Mouse (Mus musculus) thymus, postnatal 25 days (tissue): ENCODE measurements around the gene Gm13272.
"Not testable (repeated sequence)": the region's sequence is repeated elsewhere in the genome, so short reads cannot be mapped to it uniquely, and the experiment has no call there.

Source experiments
- DNase-seq: peaks from one replicate; pipeline ENCODE4 v3.0.0; 2022

The Gm13272 gene

GRCm38 (mm10) chr4:88788402-88788801 is 8.8 kb downstream of the Gm13272 start, which contains the start of gene Gm13277:
Gene Gm13277, plus strand, starts transcription at chr4:88788632.
- peak; percentile 75 for DNase-seq

DNA sequence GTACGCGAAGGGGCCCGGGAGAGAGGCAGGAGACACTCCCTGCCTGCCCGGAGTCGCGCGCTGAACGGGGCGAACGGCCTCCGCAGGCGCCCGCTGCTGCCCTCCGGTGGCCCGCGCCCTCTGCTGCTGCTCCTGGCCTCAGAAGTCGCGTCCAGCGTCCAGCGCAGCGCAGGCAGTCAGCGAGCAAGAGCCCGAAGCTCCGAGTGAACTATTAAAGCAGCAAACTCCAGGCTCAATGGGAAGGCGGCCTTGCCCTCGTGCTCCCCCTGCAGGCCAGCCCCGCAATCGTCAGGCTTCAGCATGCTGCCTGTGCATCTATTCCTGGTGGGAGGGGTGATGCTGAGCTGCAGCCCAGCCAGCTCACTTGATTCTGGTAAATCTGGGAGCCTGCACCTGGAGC is 11.6 kb downstream of the Gm13272 start, which contains the start of gene Gm13278:
Gene Gm13278 (plus strand): TSS at position 301 of the 400 bp plus-strand sequence.
- not testable (repeated sequence) for DNase-seq

DNA sequence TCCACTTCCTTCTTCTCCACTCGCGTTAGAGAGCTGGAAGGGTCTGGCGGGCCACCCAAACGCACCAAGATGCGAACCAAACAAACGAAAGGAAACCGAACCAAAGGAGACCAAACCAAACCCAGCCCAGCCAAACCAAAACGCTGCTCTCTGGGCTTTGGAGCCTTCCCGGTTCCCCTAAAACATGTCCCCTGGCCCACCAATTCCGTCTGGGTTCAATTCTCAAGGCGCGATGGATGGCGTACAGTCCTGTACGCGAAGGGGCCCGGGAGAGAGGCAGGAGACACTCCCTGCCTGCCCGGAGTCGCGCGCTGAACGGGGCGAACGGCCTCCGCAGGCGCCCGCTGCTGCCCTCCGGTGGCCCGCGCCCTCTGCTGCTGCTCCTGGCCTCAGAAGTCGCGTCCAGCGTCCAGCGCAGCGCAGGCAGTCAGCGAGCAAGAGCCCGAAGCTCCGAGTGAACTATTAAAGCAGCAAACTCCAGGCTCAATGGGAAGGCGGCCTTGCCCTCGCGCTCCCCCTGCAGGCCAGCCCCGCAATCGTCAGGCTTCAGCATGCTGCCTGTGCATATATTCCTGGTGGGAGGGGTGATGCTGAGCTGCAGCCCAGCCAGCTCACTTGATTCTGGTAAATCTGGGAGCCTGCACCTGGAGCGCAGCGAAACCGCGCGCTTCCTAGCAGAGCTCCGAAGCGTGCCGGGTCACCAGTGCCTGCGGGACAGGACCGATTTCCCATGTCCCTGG is 14.5 kb downstream of the Gm13272 start, which contains the start of gene Gm13275:
Gene Gm13275 (plus strand): TSS at position 552 of the 740 bp plus-strand sequence.
- DNase-seq, result peak; percentile 80

DNA sequence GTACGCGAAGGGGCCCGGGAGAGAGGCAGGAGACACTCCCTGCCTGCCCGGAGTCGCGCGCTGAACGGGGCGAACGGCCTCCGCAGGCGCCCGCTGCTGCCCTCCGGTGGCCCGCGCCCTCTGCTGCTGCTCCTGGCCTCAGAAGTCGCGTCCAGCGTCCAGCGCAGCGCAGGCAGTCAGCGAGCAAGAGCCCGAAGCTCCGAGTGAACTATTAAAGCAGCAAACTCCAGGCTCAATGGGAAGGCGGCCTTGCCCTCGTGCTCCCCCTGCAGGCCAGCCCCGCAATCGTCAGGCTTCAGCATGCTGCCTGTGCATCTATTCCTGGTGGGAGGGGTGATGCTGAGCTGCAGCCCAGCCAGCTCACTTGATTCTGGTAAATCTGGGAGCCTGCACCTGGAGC is 17.4 kb downstream of the Gm13272 start, which contains the start of gene Gm13279:
Gene Gm13279 (plus strand): TSS at position 301 of the 400 bp plus-strand sequence.
- not testable (repeated sequence) for DNase-seq

DNA sequence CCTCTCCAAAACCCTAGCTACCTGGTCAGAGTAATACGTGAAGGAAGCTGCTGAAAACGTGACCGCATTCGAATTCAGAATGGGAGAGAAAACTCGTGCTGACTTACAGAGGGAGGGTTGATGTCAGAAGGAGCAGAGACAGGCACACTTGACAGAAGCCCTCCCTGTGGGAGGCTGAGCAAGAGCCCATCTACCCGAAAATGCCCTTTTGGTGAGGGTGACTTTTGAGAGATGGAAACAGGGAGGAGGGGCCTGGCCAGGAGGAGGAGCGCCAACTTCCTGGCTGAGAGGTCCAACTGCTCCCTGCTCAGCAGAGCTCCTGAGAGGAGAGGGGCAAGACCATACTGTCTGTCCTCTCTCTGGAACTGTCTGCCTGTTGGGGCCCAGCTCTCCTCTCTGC is 19.7 kb downstream of the Gm13272 start, which contains the start of gene Gm13285:
Gene Gm13285 (plus strand): TSS at position 301 of the 400 bp plus-strand sequence.
- DNase-seq, result not testable (repeated sequence)

DNA sequence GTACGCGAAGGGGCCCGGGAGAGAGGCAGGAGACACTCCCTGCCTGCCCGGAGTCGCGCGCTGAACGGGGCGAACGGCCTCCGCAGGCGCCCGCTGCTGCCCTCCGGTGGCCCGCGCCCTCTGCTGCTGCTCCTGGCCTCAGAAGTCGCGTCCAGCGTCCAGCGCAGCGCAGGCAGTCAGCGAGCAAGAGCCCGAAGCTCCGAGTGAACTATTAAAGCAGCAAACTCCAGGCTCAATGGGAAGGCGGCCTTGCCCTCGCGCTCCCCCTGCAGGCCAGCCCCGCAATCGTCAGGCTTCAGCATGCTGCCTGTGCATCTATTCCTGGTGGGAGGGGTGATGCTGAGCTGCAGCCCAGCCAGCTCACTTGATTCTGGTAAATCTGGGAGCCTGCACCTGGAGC is 23.3 kb downstream of the Gm13272 start, which contains the start of gene Gm13287:
Gene Gm13287 (plus strand): TSS at position 301 of the 400 bp plus-strand sequence.
- DNase-seq, result not testable (repeated sequence)

GRCm38 (mm10) chr4:88805231-88805630 is 25.6 kb downstream of the Gm13272 start, which contains the start of gene Gm13288:
Gene Gm13288, plus strand, starts transcription at chr4:88805531.
- DNase-seq, result not testable (repeated sequence)

DNA sequence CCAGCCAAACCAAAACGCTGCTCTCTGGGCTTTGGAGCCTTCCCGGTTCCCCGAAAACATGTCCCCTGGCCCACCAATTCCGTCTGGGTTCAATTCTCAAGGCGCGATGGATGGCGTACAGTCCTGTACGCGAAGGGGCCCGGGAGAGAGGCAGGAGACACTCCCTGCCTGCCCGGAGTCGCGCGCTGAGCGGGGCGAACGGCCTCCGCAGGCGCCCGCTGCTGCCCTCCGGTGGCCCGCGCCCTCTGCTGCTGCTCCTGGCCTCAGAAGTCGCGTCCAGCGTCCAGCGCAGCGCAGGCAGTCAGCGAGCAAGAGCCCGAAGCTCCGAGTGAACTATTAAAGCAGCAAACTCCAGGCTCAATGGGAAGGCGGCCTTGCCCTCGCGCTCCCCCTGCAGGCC is 26.1 kb downstream of the Gm13272 start:
- DNase-seq, result not testable (repeated sequence)

DNA sequence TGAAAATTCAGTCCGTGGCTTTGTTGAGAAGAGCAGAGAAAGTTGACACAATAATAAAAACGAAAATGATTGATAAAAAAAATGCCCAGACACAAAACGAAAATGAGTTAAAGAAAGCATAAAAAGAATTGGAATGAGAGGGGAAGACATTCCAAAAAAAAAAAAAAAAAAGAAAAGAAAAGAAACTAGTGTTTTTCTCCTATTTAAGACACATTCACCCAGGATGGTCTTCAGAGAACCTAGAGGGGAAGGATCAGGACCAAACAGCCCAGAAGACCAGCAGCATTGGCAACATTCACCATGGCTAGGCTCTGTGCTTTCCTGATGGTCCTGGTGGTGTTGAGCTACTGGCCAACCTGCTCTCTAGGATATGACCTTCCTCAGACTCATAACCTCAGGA is 36.3 kb downstream of the Gm13272 start, which contains the start of gene Ifna7:
Gene Ifna7 (plus strand): TSS at position 301 of the 400 bp plus-strand sequence.
- DNase-seq, result no peak

DNA sequence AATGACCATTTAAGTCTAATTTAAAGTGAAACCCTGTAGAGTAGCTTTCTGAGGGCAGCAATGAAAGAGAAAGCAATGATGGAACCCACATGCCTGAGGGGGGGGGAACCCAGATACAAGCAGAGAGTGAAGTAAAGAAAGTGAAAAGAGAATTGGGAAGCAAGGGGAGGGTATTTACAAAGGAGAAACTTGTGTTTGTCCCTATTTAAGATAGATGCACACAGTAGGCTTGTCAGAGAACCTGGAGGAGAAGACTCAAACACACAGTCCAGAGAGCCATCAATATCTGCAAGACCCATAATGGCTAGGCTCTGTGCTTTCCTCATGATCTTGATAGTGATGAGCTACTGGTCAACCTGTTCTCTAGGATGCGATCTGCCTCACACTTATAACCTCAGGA is 40.0 kb downstream of the Gm13272 start, which contains the start of gene Ifna11:
Gene Ifna11 (plus strand): TSS at position 301 of the 400 bp plus-strand sequence.
- no peak for DNase-seq

DNA sequence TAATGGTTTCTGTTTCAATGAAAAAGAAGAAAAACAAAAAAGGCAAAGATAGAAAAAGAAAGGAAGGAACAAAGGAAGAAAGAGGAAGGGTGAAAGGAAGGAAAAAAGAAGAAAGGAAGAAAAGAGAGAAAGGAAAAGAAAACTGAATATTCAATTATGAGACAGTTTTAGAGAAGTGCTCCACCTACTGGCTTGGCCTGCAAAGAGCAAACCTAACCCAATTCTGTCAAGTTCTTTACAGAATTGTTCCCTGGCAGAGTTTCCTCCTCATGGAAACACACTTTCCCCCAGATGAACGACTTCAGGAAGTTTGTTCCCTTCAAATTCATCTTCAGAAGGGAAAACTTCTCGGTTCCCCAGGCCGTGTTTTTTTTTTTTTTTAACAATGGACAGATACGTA is 43.3 kb downstream of the Gm13272 start:
- DNase-seq, result peak; percentile 25

GRCm38 (mm10) chr4:88827116-88827515 is 47.5 kb downstream of the Gm13272 start, which contains the start of gene Ifna6:
Gene Ifna6, plus strand, starts transcription at chr4:88827416.
- DNase-seq, result not testable (repeated sequence)
